Mouse (Mus musculus): Measurements from ENCODE around the gene Crb3. TPM values are rescaled to one million over a fixed set of nuclear protein-coding genes. Genes with fewer than 3 reads are reported as not detected.
A peak's percentile ranks its signal among the peaks of the same experiment; 100 is the strongest.

Crb3 gene
- total RNA-seq, 2 experiments from 2014 or later = 0.32 to 1.3 TPM

- DNase-seq (ENCODE audit: low spot score in 2 of 2) = no peak
- intact Hi-C loops (cut with DNase I) = loop anchor here (5.0 kb wide), 1 partner anchor 233 kb away; no protein-coding TSS in a partner anchor
Observed at GRCm38 (mm10) chr17:57099629-57100325, 40.9 kb downstream of the Crb3 start.

GRCm38 (mm10) chr17:57102276-57102675, 43.4 kb downstream of the Crb3 start:
- intact Hi-C loops (cut with DNase I) = no loop called here
- no peak for DNase-seq (ENCODE audit: low spot score in 2 of 2)

- intact Hi-C loops (cut with DNase I) = no loop called here
- DNase-seq (ENCODE audit: low spot score in 2 of 2) = no peak
Observed at GRCm38 (mm10) chr17:57104496-57104895, 45.6 kb downstream of the Crb3 start.

GRCm38 (mm10) chr17:57105181-57106034, 46.5 kb downstream of the Crb3 start, which contains the start of gene Tnfsf9:
Gene Tnfsf9, plus strand, starts transcription at chr17:57105325.
- intact Hi-C loops (cut with DNase I) = no loop called here
- DNase-seq (ENCODE audit: low spot score in 2 of 2) = peak; percentile 11 to 32

GRCm38 (mm10) chr17:57106035-57106368, 47.1 kb downstream of the Crb3 start:
- DNase-seq (ENCODE audit: low spot score in 2 of 2) = no peak
- intact Hi-C loops (cut with DNase I) = no loop called here

- intact Hi-C loops (cut with DNase I) = no loop called here
- DNase-seq (ENCODE audit: low spot score in 2 of 2) = no peak
Observed at GRCm38 (mm10) chr17:57107064-57107463, 48.2 kb downstream of the Crb3 start.

GRCm38 (mm10) chr17:57108040-57108665, 49.2 kb downstream of the Crb3 start:
- no peak for DNase-seq (ENCODE audit: low spot score in 2 of 2)
- intact Hi-C loops (cut with DNase I) = no loop called here

- intact Hi-C loops (cut with DNase I) = no loop called here
- no peak for DNase-seq (ENCODE audit: low spot score in 2 of 2)
Observed at GRCm38 (mm10) chr17:57108666-57109171, 49.8 kb downstream of the Crb3 start.

- intact Hi-C loops (cut with DNase I) = no loop called here
- DNase-seq (ENCODE audit: low spot score in 2 of 2) = no peak
Observed at GRCm38 (mm10) chr17:57110005-57110404, 51.1 kb downstream of the Crb3 start.

- intact Hi-C loops (cut with DNase I) = no loop called here
- no peak for DNase-seq (ENCODE audit: low spot score in 2 of 2)
Observed at GRCm38 (mm10) chr17:57112768-57113474, 54.0 kb downstream of the Crb3 start.

Other genes starting within 250 kb of the Crb3 start
- 1 to 10 TPM; 2.7 to 2.9 TPM for gene Rfx2, start 228.1 kb upstream of the Crb3 start, total RNA-seq (2021)
- gene Acsbg2, start 184.7 kb upstream of the Crb3 start, total RNA-seq (2021) = not detected
- under 1 TPM in 1 of 2 experiments, not detected in 1; 0.14 TPM for gene 1700061G19Rik, start 183.6 kb upstream of the Crb3 start, total RNA-seq (2021)
- gene Mllt1, start 123.7 kb upstream of the Crb3 start, total RNA-seq (2021) = 10 to 100 TPM; 69.3 to 82.4 TPM
- not detected for gene Acer1, start 77.0 kb upstream of the Crb3 start, total RNA-seq (2021)
- 10 to 100 TPM; 66.6 to 68.3 TPM for gene Clpp, start 68.8 kb upstream of the Crb3 start, total RNA-seq (2021)
- 10 to 100 TPM; 20.5 to 26.2 TPM for gene Alkbh7, start 61.8 kb upstream of the Crb3 start, total RNA-seq (2021)
- not detected for gene Pspn, start 59.1 kb upstream of the Crb3 start, total RNA-seq (2021)
- 10 to 100 TPM; 63.4 to 65.3 TPM for gene Gtf2f1, start 47.8 kb upstream of the Crb3 start, total RNA-seq (2021)
- under 1 TPM; 0.27 to 0.34 TPM for gene Gm17949, start 47.6 kb upstream of the Crb3 start, total RNA-seq (2021)
- gene Khsrp, start 27.6 kb upstream of the Crb3 start, total RNA-seq (2021) = 100 to 1,000 TPM; 106 to 112 TPM
- not detected for gene Slc25a41, start 17.5 kb upstream of the Crb3 start, total RNA-seq (2021)
- gene Slc25a23, start 758 bp downstream of the Crb3 start, total RNA-seq (2021) = 100 to 1,000 TPM; 347 to 354 TPM
- gene Dennd1c, start 19.4 kb downstream of the Crb3 start, total RNA-seq (2021) = 1 to 10 TPM; 1.7 to 2.5 TPM
- 100 to 1,000 TPM; 620 to 748 TPM for gene Tubb4a, start 28.7 kb downstream of the Crb3 start, total RNA-seq (2021)
- under 1 TPM; 0.25 to 0.41 TPM for gene Tnfsf9, start 46.2 kb downstream of the Crb3 start, total RNA-seq (2021)
- under 1 TPM in 1 of 2 experiments, not detected in 1; 0.52 TPM for gene Cd70, start 90.7 kb downstream of the Crb3 start, total RNA-seq (2021)
- not detected for gene Tnfsf14, start 135.1 kb downstream of the Crb3 start, total RNA-seq (2021)
- under 1 TPM; 0.59 to 0.74 TPM for gene C3, start 169.0 kb downstream of the Crb3 start, total RNA-seq (2021)
- 10 to 100 TPM; 23.2 to 23.4 TPM for gene Gpr108, start 189.3 kb downstream of the Crb3 start, total RNA-seq (2021)
- 1 to 10 TPM; 5.3 to 9.2 TPM for gene Trip10, start 190.3 kb downstream of the Crb3 start, total RNA-seq (2021)
- 1 to 10 TPM; 3.7 to 4.7 TPM for gene Vav1, start 220.0 kb downstream of the Crb3 start, total RNA-seq (2021)